Mouse (Mus musculus): ENCODE measurements around the gene Zfp260. TPM values are rescaled to one million over a fixed set of nuclear protein-coding genes. Genes with fewer than 3 reads are reported as not detected.
"Not testable (repeated sequence)": the region's sequence is repeated elsewhere in the genome, so short reads cannot be mapped to it uniquely, and the experiment has no call there.

Gene Zfp260
- polyA plus RNA-seq, 1 experiment from 2014 or later, result 115 TPM

DNA sequence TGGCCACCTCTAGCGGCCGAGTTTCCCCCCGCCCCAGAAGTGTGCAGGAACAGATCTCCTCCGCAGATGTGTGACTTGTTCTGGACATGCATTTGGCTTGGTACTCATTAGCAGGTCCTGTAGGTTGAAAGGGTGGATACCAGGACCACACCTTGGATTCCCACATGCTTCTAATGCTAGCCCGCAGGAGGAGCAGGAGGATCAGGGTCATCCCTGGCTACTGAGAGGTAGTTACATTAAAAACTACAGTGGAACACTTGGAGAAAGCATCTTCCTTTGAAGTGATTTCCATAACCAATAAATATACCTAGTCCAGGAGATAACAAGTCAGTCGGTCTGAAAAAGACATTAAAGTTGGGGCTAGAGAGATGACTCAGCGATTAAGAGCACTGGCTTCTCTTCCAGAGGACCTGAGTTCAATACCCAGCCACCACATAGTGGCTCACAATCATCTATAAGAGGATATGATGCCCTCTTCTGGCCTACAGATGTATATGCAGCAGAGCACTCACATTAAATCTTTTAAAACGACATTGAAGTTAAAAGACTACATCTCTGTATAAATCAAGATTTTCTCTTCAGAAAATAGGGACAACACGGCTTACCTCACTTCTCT lies 3.5 kb upstream of the Zfp260 start:
- Histone ChIP-seq H3K9ac (replicated peaks) (peak overlapping the region; percentile 43; the same call in 1 of the 2 replicates), H3K4me3 (replicated peaks) (peak overlapping the region; percentile 75), H3K27me3 (no peaks in the 10 kb centered on the region), H3K27ac (peak overlapping the region; percentile 88), H3K4me1 (replicated peaks) (peaks cover 40% of the 10 kb centered on the region), H3K36me3 (peaks cover 10% of the 10 kb centered on the region), H3K4me2 (replicated peaks) (peak overlapping the region; percentile 87), H3K9me3 (no peaks in the 10 kb centered on the region)
- peak; percentile 3; the same call in 1 of the 2 replicates for ATAC-seq
- WGBS, result 10% methylated on average over 9 of the region's 9 CpGs

DNA sequence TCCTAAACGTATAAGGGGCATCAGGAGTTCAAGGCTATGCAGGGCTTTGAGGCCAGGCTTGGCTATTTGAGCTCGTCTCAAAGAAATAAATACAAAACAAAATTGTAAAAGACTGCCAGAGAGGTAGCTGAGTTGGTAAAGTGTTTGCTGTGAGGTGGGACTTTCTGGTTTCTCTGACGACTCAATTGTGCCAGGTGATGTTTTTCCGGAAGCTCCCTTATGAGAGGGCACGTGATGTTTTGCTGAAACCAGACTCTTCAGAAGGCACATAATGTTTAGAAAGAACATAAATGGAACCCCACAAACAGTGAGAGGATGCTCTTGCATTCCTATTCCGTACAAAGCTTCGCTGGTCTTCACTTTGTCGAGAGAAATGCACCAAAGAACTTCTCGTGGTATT lies 1.9 kb upstream of the Zfp260 start:
- ATAC-seq, result no peak
- H3K27me3 ChIP-seq, result no peaks in the 10 kb centered on the region

GRCm38 (mm10) chr7:30093918-30094415 lies 610 bp upstream of the Zfp260 start:
- no peak for ATAC-seq
- no peak overlapping the region; the same call in 1 of the 2 replicates for H3K27ac ChIP-seq
- H3K4me3 ChIP-seq (replicated peaks), result peak overlapping the region; percentile 53
- H3K9me3 ChIP-seq, result no peaks in the 10 kb centered on the region
- WGBS, result 73% methylated on average over 6 of the region's 6 CpGs
- peaks cover 14% of the 10 kb centered on the region for H3K36me3 ChIP-seq
- peak overlapping the region; percentile 76 for H3K4me2 ChIP-seq (replicated peaks)
- no peak overlapping the region for H3K9ac ChIP-seq (replicated peaks)
- no peaks in the 10 kb centered on the region for H3K27me3 ChIP-seq
- H3K4me1 ChIP-seq (replicated peaks), result peaks cover 39% of the 10 kb centered on the region

More for the DNA sequence above, 1.9 kb upstream of the Zfp260 start:
- Histone ChIP-seq H3K4me3 (replicated peaks) (no peak overlapping the region), H3K27ac (no peak overlapping the region), H3K36me3 (peaks cover 4% of the 10 kb centered on the region), H3K9ac (replicated peaks) (no peak overlapping the region), H3K4me1 (replicated peaks) (peaks cover 49% of the 10 kb centered on the region), H3K4me2 (replicated peaks) (no peak overlapping the region), H3K9me3 (no peaks in the 10 kb centered on the region)
- 83% methylated on average over 9 of the region's 9 CpGs for WGBS

GRCm38 (mm10) chr7:30095551-30096125 lies 1.1 kb downstream of the Zfp260 start:
- ATAC-seq, result no peak
- Histone ChIP-seq H3K27ac (peak overlapping the region; percentile 96), H3K4me2 (replicated peaks) (peak overlapping the region; percentile 76), H3K9me3 (peaks cover 3% of the 10 kb centered on the region; the same call in 1 of the 2 replicates), H3K27me3 (no peaks in the 10 kb centered on the region), H3K4me3 (replicated peaks) (peak overlapping the region; percentile 53), H3K36me3 (peaks cover 31% of the 10 kb centered on the region), H3K9ac (replicated peaks) (peak overlapping the region; percentile 81), H3K4me1 (replicated peaks) (peaks cover 31% of the 10 kb centered on the region)
- WGBS, result 12% methylated on average over 5 of the region's 5 CpGs

GRCm38 (mm10) chr7:30099297-30099696 lies 4.7 kb downstream of the Zfp260 start:
- no peak overlapping the region for H3K9ac ChIP-seq (replicated peaks)
- WGBS, result 99% methylated on average over 13 of the region's 13 CpGs
- no peak for ATAC-seq
- H3K27ac ChIP-seq, result no peak overlapping the region
- H3K9me3 ChIP-seq, result peaks cover 14% of the 10 kb centered on the region
- no peak overlapping the region for H3K4me3 ChIP-seq (replicated peaks)
- H3K27me3 ChIP-seq, result no peaks in the 10 kb centered on the region
- peaks cover 26% of the 10 kb centered on the region for H3K4me1 ChIP-seq (replicated peaks)
- H3K4me2 ChIP-seq (replicated peaks), result no peak overlapping the region
- peaks cover 63% of the 10 kb centered on the region for H3K36me3 ChIP-seq

DNA sequence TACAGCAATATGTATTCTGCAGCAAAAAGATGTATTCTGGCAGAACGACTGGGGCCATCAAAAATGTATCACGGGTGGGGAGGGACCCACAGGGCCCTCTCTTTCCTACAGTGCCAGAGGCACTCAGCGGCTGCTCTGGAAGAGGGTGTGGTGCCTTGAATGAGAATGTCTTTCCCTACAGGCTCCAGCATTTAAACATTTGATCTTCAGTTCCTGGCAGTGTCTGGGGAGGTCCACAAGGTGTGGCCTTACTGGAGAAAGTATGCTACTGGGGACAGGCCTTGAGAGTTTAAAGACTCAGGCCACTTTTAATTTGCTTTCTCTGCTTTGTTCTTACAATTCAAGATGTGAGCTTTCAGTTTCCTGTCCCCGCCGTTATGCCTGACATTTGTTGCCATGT lies 21.5 kb downstream of the Zfp260 start:
- Histone ChIP-seq H3K4me3 (replicated peaks) (no peak overlapping the region), H3K4me2 (replicated peaks) (no peak overlapping the region), H3K36me3 (no peaks in the 10 kb centered on the region), H3K9ac (replicated peaks) (no peak overlapping the region), H3K4me1 (replicated peaks) (peaks cover 1% of the 10 kb centered on the region; the same call in 1 of the 2 replicates), H3K9me3 (peaks cover 12% of the 10 kb centered on the region), H3K27ac (no peak overlapping the region), H3K27me3 (no peaks in the 10 kb centered on the region)
- no peak for ATAC-seq
- 92% methylated on average over 5 of the region's 5 CpGs for WGBS

GRCm38 (mm10) chr7:30117935-30118334 lies 23.4 kb downstream of the Zfp260 start:
- Histone ChIP-seq H3K4me1 (replicated peaks) (peaks cover 11% of the 10 kb centered on the region), H3K9me3 (peaks cover 12% of the 10 kb centered on the region)
- not testable (repeated sequence) for H3K36me3 ChIP-seq; H3K4me3 ChIP-seq (replicated peaks); H3K27ac ChIP-seq; H3K4me2 ChIP-seq (replicated peaks); H3K9ac ChIP-seq (replicated peaks); H3K27me3 ChIP-seq; ATAC-seq
- WGBS, result 92% methylated on average over 12 of the region's 12 CpGs

GRCm38 (mm10) chr7:30121308-30122187 lies 27.0 kb downstream of the Zfp260 start, which contains the start of gene Zfp382:
Gene Zfp382 (plus strand): TSS chr7:30121942.
- peak within 1 kb of the TSS; percentile 87 for H3K27ac ChIP-seq
- no peaks in the 10 kb centered on the region for H3K9me3 ChIP-seq
- peaks cover 5% of the 10 kb centered on the region; the same call in 1 of the 2 replicates for H3K36me3 ChIP-seq
- under 1% methylated on average over 61 of the region's 61 CpGs for WGBS
- ATAC-seq, result peak; percentile 98
- peak within 1 kb of the TSS; percentile 81 for H3K9ac ChIP-seq (replicated peaks)
- no peaks in the 10 kb centered on the region for H3K27me3 ChIP-seq
- H3K4me1 ChIP-seq (replicated peaks), result peaks cover 19% of the 10 kb centered on the region
- peak within 1 kb of the TSS; percentile 69 for H3K4me2 ChIP-seq (replicated peaks)
- peak within 1 kb of the TSS; percentile 75 for H3K4me3 ChIP-seq (replicated peaks)

DNA sequence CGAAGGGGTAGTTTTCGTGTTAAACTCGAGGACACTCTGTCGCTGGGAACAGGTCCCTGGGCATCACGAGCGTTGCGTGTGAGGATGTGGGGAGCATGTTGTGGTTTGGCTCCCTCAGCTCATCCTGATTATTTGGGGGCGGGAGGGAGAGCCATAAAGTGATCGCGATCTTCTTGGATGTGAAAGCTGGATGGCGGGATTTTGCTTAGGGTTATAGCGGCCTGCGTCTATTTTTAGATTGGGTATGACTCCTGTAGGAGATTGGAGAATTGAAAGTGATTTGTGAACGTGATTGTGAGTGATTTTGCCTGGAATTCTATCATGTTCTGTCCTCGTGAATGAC lies 27.6 kb downstream of the Zfp260 start:
- no peak for ATAC-seq
- Histone ChIP-seq H3K9ac (replicated peaks) (peak overlapping the region; percentile 81), H3K9me3 (no peaks in the 10 kb centered on the region), H3K4me2 (replicated peaks) (peak overlapping the region; percentile 69), H3K36me3 (peaks cover 11% of the 10 kb centered on the region), H3K4me3 (replicated peaks) (peak overlapping the region; percentile 75), H3K27me3 (no peaks in the 10 kb centered on the region), H3K4me1 (replicated peaks) (peaks cover 19% of the 10 kb centered on the region), H3K27ac (peak overlapping the region; percentile 87)
- 12% methylated on average over 15 of the region's 15 CpGs for WGBS

DNA sequence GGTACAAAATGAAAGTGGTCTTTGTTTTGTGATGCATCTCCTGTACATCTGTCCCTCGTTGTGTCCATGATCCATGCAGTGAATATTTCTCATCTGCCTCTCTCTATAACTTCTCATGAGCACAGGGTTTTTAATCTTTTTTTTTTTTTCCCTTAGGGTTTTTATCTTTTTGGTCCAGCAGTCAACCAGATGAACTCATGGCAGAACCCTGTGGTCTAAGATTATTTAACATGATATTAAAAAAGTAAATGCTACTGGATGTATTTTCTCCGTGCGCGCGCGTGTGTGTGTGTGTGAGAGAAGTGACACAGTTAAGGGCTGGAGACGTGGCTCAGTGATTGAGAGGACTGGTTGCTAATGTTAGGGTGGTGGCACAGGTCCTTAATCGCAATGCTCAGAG lies 35.3 kb downstream of the Zfp260 start:
- H3K4me2 ChIP-seq (replicated peaks), result no peak overlapping the region
- no peaks in the 10 kb centered on the region for H3K4me1 ChIP-seq (replicated peaks)
- H3K9ac ChIP-seq (replicated peaks), result no peak overlapping the region
- H3K4me3 ChIP-seq (replicated peaks), result no peak overlapping the region
- no peak overlapping the region for H3K27ac ChIP-seq
- H3K9me3 ChIP-seq, result no peaks in the 10 kb centered on the region
- 93% methylated on average over 8 of the region's 8 CpGs for WGBS
- H3K27me3 ChIP-seq, result no peaks in the 10 kb centered on the region
- H3K36me3 ChIP-seq, result peaks cover 81% of the 10 kb centered on the region
- ATAC-seq, result no peak

DNA sequence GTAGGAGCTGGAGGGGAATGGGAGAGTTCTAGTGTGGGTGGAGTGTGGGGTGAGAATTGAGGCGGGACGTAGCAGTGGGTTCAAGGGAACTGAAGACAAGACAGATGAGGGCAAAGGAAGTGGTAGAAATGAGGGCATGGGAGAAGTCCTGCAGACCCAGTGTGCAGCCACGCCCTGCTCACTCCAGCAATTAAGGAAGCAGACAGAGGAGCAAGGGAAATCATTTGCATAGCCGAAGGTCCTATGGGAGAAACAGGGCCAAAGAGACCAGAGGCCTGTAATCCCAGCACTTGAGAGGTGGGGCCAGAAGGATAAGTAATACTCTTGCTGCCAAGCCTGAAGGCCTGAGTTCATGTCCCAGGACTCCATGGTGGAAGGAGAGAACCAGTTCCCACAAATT lies 37.8 kb downstream of the Zfp260 start:
- no peak overlapping the region for H3K4me2 ChIP-seq (replicated peaks)
- H3K4me3 ChIP-seq (replicated peaks), result no peak overlapping the region
- H3K27ac ChIP-seq, result no peak overlapping the region
- WGBS, result 90% methylated on average over 4 of the region's 4 CpGs
- ATAC-seq, result no peak
- H3K27me3 ChIP-seq, result no peaks in the 10 kb centered on the region
- no peaks in the 10 kb centered on the region for H3K4me1 ChIP-seq (replicated peaks)
- no peak overlapping the region for H3K9ac ChIP-seq (replicated peaks)
- H3K36me3 ChIP-seq, result peaks cover 92% of the 10 kb centered on the region
- H3K9me3 ChIP-seq, result no peaks in the 10 kb centered on the region

DNA sequence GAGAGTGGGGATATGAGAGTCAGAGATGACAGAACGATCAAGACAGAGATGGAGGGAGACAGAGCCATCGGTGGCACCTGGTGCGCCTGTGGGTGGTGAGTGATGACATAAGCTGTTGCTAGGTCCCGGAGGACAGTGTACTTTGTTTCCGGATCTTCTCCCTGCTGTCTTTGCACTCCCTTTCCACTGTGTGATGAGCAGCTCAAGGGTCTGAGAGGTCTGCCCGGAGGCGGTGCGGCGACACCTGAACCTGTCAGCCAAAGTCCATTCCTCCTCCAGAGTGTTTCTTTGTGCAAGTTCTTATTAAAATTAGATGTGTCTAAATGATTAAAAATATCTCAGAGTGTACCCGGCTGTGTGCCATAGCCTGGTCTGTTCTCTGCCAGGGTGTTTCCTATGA lies 42.2 kb downstream of the Zfp260 start:
- Histone ChIP-seq H3K4me3 (replicated peaks) (no peak overlapping the region), H3K27ac (no peak overlapping the region), H3K9me3 (no peaks in the 10 kb centered on the region), H3K27me3 (no peaks in the 10 kb centered on the region), H3K4me1 (replicated peaks) (no peaks in the 10 kb centered on the region), H3K4me2 (replicated peaks) (no peak overlapping the region), H3K9ac (replicated peaks) (no peak overlapping the region), H3K36me3 (peaks cover 84% of the 10 kb centered on the region)
- no peak for ATAC-seq
- 92% methylated on average over 10 of the region's 10 CpGs for WGBS

Data from midbrain, embryonic 13.5 days (tissue).